Mouse (Mus musculus): Measurements from ENCODE around the gene Tmbim4.
A peak's percentile ranks its signal among the peaks of the same experiment; 100 is the strongest.
"Not testable (repeated sequence)": the region's sequence is repeated elsewhere in the genome, so short reads cannot be mapped to it uniquely, and the experiment has no call there.

Gene Tmbim4

DNA sequence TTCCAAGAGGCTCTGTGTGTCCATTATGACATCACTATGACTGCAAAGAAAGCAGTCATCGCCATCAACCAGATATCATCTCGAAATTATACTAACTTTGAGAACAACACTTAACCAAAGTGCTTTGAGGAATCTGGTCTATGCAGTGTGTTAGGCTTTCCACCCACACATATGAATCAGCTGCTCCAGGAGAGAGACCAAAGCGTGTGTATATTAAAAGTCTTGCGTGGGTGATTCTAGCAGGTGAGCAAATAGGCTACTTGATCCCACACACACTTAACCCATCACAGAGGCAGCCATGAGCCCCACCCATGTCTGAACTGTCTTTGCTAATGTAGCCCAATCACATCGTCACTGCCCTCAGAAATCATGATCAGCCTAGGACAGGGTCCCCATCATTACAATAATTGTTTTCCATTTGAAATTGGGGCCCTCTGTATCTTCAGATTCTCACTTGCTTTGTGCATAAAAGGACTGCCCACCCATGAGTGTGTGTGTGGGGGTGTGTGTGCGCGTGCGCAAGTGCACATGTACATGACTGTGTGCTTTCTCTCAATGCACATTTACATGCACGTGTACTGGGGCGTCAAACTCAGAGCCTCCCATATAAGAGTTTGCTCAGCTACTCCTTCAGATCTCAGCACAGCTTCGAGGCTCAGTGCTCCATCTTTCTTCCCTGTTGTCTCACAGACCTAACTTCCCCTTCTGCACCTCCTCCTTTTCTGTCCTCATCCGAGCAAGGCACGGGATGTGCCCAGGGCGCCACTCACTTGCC lies 4.1 kb upstream of the Tmbim4 start:
- no peak for DNase-seq

DNA sequence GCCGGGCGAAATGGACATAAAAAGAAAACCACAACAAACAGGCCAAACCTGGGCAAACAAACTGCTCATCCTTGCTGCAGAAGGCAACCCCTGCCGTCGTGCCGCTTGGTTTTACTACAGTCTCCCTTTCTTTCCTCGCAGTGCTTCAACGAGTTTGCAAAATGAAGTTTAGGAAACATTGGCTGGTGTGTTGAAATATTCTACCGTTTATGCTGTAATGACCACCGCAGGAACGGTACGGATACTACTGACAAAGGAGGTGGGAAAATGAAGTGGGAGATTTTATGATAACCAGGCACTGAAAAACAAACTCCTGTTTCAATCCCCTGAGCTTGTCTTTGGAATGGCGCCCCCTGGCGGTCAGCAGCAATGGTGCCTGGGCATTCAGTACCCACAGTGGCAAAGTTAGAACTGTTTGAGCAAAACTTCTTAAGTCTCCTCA lies 592 bp downstream of the Tmbim4 start, which contains the start of gene Irak3:
Gene Irak3, minus strand, starts transcription at position 170 of the 442 bp plus-strand sequence.
- DNase-seq, result peak; percentile 93

DNA sequence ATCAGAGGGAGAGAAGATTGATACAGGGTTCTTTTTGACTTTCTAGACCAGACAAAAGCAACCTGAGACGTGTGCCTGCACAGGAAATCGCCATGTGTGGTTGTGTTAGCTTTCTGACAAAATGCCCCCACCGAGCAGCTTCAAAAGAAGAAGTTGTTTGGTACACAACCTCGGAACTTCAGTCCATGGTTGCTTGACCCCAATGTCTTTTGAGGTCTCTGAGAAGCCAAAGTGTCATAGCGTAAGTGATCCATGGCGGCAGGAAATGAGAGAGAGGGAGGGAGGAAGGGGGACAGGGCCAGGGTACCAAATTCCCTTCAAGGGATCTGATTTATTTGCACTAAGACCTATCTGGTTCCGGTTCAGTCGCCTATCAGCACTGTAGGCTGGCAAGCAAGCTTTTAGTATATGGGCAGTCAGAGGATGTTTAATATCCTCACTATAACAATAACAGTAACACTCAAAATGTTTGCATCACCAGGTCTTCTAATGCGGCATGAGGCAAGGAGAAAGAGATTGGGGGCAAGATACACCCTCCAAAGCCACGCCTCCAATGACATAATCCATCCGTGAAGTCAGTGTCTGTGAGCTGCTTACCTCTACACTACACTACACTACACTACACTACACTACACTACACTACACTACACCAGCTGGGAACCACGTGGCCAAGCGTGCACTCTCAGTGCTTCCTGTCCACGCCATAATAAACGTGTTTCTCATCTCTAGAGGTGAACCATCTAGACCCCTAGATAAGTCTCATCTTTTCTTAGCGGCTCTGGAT lies 1.3 kb downstream of the Tmbim4 start:
- no peak for DNase-seq

- DNase-seq, result no peak
Measured at GRCm38 (mm10) chr10:120204591-120205210, 3.3 kb downstream of the Tmbim4 start.

DNA sequence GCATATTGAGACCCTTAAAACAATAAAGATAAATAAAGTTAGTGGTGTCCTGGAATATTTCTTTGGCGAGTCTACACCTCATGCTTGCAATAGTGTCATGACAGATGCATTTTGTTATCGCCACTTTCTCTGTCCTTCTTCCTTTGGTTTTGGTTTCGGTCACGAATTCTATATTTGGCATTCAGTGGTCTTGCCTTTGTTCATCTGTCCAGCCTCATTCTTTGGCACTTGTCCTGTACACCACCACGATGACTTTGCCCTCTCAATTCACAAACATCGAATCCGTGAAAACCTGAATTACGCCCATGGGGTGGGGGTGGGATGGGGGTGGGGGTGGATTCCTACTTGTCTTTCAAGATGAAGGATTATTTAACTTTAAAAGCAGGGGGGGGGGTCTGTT lies 6.6 kb downstream of the Tmbim4 start:
- no peak for DNase-seq

- peak; percentile 94 for DNase-seq
Measured at GRCm38 (mm10) chr10:120208575-120209538, 7.5 kb downstream of the Tmbim4 start.

DNA sequence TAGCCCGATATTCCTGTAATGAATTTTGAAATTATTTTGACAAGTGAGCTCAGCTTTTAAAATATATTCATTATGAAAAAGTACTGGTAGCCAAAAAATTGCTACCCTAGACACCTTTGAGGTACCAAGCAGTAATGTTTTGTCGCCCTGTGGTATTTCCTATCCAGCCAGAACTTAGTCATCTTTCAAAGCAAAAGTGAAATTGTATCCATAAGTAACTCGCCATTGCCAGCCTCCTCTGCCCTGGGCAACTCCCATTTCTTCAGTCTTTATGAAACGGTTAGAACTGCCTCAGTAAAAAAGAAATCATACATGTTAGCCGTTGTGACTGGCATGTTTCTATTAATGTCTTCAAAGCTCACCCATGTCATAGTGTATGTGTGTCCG lies 8.1 kb downstream of the Tmbim4 start:
- no peak for DNase-seq

DNA sequence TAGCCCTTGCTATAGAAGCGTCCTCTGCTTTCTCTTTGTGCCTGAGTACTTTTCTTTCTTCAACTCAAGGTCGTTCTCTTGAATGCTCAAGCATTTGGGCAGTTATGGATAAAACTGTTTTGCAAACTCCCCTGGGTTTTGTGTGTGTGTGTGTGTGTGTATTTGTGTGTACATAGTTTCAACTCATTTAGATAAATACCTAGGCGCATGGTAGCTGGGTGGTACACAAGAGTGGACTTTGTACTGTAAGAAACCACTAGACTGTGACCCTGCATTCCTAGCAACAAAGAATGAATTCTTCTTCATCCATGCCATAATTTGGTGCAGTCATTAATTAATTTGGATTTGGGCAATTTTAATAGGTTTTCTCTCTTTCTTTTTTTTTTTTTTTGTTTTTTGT lies 8.7 kb downstream of the Tmbim4 start:
- no peak for DNase-seq

GRCm38 (mm10) chr10:120217099-120217498 lies 15.7 kb downstream of the Tmbim4 start:
- not testable (repeated sequence) for DNase-seq

DNA sequence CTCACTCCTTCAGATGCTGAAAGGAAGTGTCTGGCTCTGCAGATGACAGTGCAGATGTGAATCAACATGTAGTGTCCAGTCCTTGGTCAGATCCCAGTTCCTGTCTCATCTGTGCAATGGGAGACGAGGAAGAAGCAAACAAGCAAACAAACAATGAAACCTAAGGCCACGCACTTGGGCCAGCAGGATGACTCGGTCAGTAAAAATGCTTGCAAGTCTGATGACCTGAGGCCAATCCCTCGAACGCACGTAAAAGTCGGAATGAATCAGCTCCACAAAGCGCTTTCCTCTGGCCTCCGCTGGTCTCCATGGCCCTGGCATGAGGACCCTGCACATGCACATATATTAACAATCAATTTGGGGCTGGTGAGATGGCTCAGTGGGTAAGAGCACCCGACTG lies 17.6 kb downstream of the Tmbim4 start:
- no peak for DNase-seq

- no peak for DNase-seq
Measured at GRCm38 (mm10) chr10:120219578-120220359, 18.4 kb downstream of the Tmbim4 start.

- DNase-seq, result no peak
Measured at GRCm38 (mm10) chr10:120220776-120221175, 19.4 kb downstream of the Tmbim4 start.

DNA sequence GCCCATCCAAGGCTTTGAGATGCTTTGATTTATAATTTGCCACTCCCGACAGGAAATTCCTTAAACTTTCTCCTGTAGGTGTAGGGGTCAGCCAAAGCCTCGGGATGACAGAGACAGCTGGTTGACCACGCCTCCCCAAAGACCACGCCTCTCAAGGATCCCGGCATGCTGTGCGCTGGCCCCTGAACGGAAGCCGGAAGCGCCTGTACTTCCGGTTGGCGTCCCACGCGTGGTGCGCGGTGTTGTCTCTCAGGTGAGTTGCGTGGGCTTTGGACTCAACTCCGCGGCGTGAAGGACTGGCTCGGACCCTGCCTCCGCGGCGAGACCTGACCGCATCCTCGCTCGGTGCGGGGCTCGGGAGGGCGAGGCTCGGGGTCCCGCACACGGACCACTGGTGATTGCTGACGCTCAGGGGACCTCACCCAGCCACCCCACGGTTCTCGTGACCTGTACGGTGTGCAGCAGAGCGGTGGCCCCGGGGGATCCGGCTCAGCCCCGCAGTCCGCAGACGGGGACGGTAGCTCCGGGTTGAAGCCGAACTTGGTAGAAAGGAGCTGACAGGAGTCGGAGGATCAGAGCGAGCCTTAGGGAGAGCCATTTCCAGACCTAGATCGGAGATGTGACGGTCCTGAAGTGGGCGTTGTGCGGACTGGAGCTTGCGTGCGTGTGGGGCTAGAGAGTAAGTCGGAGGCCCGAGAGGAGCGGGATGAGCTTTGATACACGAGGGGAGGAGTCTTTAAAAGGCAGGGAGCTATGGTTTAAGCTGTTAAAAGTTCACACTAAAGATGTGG lies 25.7 kb downstream of the Tmbim4 start, which contains the start of gene Llph:
Gene Llph, plus strand, starts transcription at position 200 of the 791 bp plus-strand sequence.
- DNase-seq, result peak; percentile 93

DNA sequence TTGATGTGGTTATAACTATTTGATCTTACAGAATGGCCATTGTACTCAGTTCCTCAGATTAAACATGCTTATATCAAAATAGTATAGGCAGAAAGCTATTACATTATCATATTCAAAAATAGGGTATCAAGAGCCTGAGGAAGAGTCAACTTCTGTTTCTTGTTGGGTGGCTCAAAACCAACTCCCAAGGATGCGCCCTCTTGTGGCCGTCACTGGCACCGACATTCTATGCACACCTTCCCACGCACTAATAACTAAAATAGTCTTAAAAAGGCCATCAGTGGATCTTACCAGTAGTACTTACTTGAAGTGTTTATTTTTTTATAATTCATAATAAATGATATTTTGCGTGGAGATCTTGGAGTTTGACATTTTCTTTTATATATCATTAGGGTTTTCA lies 30.3 kb downstream of the Tmbim4 start:
- peak; percentile 82 for DNase-seq

DNA sequence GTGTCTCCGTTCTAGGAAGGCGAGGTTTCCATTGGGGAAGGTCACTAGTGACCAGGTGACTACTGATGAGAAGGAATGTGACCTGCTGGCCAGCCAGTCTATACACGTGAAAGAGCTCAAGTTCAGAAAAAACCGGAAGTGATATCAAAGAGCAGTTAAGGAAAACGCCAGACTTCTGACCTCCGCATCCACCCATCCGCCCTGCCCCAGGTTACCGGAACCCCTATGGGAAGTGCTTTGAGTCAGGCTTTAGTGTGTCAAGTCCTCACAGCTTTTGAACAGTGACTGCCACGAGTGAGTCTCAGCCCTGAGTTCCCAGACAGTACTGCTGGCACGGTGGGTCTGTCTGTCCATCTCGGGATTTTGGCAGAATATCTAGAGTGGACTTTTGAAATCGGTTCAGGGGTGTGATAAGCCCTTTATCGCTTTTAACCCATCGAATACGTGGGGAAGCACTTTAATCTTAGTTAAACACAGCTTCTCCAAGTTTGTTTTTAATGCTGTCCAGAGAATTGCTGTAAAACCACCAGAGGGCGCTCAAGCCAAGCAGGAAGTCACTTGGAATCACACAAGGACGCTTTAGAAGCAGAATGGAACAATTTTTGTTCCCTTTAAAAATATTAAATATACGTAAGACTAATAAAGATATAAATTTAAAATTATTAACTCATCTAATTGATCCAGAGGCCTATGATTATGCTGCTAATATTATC lies 32.4 kb downstream of the Tmbim4 start:
- peak; percentile 81 for DNase-seq

GRCm38 (mm10) chr10:120236855-120237254 lies 35.5 kb downstream of the Tmbim4 start:
- no peak for DNase-seq

DNA sequence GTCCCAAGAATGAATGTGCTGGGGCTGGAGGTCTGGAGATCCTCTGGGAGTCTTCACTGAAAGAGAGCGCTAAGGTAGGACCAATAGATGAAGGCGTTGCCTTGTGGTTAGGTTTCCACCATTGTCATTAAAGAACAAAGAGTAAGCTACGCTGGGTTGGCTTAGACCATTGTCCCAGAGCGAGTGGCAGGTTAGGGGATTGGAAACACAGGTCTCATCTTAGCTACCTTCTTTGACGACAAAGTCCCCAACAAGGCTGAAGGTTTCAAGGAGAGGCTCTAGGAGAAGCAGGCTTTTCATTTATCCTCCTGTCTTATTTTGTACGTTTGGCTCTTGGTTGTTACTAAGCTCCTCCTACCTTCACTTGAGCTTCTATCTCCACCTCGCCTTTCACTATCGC lies 36.9 kb downstream of the Tmbim4 start:
- no peak for DNase-seq

- no peak for DNase-seq
Measured at GRCm38 (mm10) chr10:120239476-120239875, 38.1 kb downstream of the Tmbim4 start.

GRCm38 (mm10) chr10:120242421-120242820 lies 41.0 kb downstream of the Tmbim4 start:
- DNase-seq, result no peak

GRCm38 (mm10) chr10:120245681-120246080 lies 44.3 kb downstream of the Tmbim4 start:
- DNase-seq, result no peak
